Mouse (Mus musculus): Measurements from ENCODE around the gene Rbfox2.

Gene Rbfox2

DNA sequence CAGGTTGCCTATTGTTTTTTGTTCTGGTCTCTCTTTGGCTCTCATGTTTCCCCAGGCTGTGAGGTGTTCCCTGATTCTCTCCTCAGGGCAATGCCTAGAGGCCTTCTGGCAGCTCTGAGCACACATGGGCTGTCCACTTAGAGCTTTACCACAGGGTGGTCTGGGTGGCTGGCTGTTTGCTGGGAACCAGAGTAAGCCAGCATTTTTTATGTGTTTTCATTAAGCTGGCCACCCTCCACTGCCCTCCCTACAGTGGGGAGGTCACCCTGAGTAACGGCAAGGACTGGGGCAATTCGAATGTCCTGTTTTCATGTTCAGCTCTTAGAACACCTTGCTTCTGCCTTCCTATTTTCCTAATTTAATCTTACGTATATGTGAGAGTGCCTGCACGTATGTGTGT, 24.6 kb upstream of the Rbfox2 start:
- no peak for DNase-seq (ENCODE audit: low spot score in 2 of 2)

DNA sequence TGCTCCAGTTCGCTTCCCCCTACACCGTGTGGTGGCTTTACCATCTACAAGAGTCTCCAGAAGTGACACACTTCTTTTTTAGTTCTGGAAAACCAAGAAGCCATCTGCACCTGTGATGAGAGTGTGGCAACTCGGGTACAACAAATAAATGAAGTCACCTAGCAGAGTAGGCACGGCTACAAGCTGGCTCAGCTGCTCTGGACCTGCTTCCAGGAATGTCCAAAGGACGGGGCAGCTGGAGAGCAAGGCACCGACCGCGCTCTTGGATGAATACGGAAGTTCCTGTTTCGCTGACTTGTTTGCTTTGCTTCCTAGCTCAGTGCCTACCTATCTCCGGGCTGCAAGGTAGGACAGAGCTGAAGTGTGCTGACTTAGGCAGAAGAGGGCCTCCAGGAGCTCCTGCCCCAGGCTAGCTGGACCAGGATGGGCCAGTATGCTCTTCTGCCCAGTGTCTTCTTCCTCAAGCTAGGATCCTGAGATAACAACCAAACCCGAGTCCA, 22.9 kb upstream of the Rbfox2 start:
- no peak for DNase-seq (ENCODE audit: low spot score in 2 of 2)

DNA sequence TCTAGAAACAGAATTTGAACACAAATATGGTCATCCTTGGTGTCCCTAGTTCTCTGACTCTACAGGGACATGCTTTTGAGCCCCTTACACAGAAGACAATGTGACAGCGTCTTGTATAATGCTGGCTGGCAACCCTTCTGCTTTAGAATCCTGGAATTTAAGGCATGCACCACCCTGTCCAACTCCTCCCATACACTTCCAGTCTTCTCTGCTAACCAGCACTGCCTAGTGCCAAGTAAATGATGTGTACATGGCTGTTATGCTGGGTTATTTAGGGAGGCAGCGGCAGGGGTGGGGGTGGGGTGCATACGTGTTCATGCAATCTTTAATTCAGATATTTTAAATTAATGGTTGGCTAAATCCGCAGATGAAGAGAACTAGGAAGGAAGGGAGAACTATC, 19.6 kb upstream of the Rbfox2 start:
- no peak for DNase-seq (ENCODE audit: low spot score in 2 of 2)

DNA sequence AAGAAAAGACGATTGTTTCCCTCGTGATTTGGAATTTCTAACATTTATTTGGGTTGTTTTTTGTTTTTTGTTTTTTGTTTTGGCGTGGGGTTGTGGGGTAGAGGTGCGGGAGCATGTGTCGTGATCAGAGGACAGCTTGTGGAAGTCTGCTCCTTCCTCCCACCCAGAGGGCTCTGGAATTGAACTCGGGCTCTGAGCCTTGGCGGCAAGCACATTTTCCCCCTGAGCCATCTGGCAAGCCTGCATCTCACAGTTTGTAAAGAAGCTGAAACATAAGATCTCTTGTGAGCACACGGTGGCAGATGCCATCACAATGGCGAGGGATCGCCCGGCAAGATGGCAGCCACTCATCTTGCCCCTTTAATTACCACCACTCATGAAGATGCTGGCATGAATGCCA, 17.6 kb upstream of the Rbfox2 start:
- DNase-seq (ENCODE audit: low spot score in 2 of 2), result no peak

DNA sequence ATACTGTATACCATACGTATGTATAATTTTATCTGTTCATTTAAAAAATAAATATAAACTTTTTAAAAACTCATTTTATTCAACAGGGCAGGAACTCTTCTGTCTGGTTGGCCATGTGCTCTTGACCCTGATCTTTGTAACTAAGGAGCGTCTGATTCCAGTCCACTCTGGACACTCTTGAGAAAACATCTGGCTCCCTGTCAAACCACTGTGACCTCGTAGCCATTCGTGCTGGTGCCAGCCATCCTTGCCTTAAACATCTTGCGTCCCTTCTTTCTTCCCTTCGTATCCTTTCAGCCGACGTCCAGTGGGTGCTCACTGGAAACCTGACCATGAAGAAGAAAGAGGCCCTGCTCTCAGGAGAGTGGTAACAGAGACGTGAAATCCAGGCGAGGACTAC, 16.4 kb upstream of the Rbfox2 start:
- DNase-seq (ENCODE audit: low spot score in 2 of 2), result no peak

DNA sequence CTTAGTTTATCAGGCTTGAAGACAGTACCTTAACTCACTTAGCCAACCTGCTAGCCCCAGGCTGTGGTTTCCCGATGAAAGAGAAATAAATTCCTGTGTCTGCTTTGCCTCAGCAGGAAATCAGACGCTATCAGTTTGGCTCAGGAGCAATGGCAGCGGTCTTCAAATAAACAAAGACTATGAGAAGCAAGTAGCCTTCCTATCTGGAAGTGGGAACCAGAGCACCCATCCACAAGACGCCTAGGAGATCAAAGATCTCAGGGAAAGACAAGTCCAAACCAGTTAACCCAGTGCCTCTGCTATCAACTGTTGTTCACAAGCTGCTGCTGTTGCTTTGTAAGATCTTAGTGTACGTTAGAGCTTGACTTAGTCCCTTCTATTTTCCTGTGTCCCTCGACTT, 6.9 kb upstream of the Rbfox2 start:
- no peak for DNase-seq (ENCODE audit: low spot score in 2 of 2)

DNA sequence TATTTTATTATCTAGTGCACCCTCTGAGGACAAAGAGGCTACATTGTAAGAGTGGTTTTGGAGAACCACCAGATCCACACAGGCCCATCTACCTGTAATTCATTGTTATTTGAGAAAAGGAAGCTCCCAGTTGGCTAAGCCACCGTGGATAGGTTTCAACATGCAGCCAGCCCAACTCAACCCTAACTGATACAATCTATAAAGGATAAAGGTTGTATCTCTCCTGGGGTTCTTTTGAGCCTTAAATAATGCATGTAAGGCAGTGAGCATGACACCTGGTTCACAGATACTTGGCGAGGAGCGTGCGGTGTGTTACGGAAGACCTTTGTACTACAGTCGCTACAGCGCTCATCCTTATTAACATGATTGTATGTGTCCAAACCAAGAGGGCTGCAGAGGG, 6.0 kb upstream of the Rbfox2 start:
- DNase-seq (ENCODE audit: low spot score in 2 of 2), result no peak

DNA sequence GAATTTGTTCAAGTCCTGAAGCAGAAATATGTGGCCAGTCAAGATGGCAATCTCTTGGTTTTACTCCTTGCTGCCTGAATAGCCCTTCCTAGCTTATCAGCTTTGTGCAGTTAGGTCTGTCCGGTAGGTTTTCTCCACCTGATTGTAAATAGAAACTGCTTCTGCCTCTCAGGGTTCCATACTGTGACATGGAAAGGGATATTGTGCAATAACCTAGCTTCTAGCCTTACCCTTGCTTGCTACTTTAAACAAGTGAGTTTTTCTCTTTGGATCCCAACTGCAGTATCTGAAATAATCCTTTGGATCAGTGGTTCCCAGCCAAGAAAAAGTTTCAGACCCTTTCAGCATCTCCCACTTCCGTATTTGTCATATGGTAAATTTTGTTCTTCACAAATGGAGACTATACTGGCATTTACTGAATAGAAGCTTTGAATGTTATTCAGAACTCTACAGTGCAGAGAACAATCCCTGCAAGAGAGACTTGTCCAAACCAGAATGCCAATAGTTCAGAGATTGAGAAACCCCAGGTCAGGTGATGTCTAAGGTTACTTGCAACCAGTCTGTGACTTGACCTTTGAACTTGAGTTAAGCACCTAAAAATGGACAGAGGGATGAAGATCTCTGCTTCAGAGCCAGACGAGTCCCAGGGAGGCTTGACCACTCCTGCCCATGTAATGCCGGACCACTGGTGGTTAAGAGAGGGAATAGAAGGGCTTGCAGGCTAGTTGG, 1.1 kb upstream of the Rbfox2 start:
- DNase-seq (ENCODE audit: low spot score in 2 of 2), result no peak

DNA sequence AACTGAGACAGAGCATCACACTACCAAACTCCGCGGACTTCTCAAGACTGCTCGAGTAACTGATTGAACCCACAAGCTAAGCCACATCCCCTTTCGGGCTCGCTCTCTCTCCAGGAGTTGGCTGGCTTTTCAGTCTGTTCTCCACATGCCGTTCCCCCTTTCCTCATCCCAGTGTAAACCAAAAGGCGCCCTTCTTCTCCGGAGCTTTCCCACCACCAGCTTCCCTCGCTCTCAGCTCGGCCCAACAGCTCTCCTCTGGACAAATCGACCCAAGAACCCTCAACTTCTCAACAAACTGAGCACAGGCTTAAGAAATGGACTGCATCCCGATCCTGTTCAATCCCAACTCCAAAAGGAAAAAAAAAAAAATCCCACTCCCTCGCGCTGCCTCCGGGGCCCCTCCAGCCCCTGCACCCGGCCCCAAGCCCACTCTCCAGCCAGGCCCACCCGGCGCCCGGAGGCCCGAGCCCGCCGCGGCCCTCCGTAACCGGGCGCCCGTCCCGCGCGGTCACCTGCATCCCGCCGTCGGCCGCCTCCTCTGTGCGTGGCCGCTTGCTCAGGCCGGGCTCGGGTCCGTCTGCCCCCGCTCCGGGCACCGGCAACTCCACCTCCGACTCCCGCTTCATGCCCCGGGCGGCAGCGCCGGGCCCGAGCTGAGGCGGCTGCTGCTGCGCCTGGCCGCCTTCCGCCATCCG, 805 bp downstream of the Rbfox2 start:
- DNase-seq (ENCODE audit: low spot score in 2 of 2), result peak; percentile 8 to 21

DNA sequence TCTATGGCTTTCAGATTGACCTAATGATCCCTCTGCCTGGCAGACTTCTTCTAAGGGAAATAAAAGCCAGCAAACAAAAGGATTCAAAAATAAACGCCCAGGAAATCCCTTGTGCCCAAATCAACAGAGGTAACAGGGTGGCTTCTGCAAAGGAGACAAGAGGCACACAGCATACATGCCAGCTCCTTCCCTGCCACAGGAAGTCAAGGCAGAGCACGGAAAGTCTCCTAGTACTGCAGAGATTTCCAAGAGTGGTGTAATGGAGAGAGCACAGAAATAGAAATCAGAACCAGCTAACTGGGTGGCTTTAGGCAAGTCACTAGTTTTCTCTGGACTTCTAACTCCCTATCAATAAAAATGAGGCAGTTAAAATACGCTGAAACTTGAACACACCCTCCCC, 1.8 kb downstream of the Rbfox2 start:
- DNase-seq (ENCODE audit: low spot score in 2 of 2), result no peak

DNA sequence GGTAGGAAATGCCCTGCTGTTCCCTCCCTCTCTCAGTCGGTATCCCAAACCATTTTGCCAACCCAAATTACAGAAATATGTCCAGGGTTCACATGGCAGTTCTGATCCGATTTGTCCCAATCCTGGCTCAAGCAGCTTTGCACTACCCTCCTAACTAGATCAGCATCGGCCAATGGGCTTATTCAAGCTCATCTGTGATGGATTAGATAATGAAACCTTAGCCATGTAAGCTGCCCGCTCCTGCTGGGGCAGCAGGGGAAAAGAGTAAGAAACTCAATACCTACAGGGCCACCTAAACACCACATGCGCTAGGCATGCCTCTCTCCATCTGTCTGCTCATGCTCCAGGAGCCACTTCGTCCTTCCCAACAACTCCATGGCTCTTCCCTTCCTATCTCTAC, 5.7 kb downstream of the Rbfox2 start:
- DNase-seq (ENCODE audit: low spot score in 2 of 2), result no peak

DNA sequence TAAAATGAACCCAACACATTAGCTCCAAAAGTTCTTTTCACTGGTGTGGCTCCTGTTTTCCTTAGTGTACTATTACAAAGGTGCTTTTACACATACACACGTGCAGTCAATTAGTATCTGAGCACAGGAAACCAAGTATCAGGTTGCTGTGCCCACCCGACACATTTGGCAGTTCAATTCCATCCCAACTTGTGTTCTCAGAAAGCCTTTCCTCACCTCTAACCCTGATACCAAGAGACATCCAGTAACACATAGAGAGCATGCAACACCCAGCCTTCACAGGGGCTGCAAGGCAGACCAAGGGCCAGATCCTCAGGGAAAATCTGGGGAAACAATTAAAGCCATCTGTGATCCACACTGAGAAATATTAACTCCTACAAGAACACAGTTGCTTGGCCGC, 8.2 kb downstream of the Rbfox2 start:
- no peak for DNase-seq (ENCODE audit: low spot score in 2 of 2)

DNA sequence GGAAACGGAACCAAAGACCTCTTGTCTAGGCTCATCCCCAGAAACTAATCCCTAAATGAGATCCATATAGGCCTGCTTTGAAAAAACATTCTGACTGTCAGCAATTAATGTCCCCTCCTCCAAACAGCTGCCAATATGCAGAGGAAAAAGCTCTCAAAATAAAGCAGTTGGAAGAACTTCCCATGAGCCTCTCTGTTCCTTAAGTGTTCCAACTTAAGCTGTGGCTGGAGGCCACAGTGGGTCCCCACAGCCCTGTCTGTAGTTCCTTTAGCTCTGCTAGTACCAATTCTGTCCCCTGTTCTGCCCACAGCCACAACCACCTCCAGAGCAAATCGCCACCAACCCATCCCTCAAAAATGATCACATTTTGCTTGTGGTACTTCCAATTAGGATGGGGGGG, 10.2 kb downstream of the Rbfox2 start:
- no peak for DNase-seq (ENCODE audit: low spot score in 2 of 2)

DNA sequence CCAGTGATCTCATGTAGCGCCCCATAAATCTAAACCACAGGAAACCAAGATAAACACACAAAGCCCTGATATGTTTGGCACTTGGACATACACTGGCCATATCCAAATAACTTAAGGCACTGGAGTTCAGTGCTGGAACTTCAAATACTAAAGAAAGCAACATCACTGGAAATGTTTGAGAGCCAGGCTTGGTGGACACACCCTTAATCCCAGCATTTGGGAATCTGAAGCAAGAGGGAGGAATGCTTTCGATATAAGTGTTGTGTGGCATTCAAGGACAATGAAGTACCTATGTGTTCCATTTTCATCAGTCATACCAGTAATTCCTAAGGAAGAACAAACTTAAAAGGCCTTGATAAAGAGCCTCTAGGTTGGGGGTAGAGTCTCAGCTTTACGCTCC, 13.3 kb downstream of the Rbfox2 start:
- no peak for DNase-seq (ENCODE audit: low spot score in 2 of 2)

DNA sequence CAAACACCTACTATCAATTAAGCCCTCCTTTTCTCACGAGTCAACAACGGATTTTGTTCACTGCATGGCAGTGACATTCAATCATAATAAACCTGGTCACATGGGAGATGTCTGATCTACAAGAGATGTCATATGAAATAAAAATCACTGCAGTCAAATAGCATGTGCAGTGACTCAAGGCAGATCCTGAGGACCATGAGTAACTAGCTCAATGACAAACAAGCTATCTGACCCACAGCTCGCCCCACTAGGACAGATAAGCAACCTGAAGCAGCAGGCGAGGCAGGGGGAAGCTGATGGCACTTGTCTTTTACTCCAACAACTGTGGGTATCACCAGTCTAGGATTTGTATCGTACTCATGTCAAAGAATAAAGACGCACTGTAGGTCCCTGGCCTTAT, 14.4 kb downstream of the Rbfox2 start:
- no peak for DNase-seq (ENCODE audit: low spot score in 2 of 2)

DNA sequence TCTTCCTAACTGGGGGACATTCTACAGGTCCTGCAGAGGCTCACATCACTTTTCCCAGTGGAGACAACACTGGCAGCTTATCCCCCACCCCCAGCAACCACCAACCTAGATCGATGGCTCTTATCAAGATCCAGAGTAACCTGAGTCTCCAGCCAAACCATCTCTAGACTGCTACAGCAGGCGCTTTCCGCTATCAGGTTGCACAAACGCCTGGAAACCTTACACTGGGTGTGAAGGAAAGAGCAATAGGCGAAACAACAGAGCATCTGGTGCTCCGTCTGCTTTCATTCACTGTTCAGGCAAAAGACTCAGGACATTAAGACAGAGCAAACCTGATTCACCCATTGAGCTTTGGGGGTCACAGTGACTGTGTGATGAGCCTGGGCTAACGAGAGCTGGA, 15.3 kb downstream of the Rbfox2 start:
- DNase-seq (ENCODE audit: low spot score in 2 of 2), result no peak

DNA sequence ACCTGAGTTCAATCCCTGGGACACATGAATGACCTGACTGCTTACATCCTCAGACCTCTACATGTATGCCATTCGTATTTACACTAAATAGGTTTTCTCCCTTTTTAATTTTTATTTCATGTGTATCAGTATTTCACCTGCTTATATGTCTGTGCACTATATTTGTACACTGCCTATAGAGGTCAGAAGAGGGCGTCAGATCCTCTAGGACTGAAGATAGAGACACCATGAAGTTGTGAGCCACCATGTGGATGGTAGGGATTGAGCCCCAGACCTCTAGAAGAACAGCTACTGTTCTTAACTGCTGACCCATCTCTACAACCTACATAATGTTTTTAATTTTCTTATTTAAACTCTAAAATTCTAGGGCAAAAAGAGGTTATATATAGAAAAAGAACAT, 16.5 kb downstream of the Rbfox2 start:
- no peak for DNase-seq (ENCODE audit: low spot score in 2 of 2)

DNA sequence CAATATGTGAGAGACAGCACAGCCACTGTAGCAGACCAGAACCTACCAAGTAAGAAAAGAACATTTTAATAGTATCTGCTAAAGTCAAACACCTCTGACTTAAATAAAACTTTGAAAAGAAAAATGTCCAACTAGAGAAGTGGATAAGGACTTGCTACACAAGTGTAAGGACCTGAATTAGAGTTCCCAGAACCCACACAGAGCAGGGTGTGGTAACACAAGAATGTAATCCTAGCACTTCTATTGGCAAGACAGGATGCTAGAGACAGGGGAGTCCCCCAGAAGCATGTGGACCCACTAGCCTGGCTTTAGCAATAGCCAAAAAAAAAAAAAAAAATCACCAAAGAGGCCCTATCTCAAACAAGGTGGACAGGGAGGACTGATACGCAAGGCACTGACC, 26.7 kb downstream of the Rbfox2 start:
- no peak for DNase-seq (ENCODE audit: low spot score in 2 of 2)

DNA sequence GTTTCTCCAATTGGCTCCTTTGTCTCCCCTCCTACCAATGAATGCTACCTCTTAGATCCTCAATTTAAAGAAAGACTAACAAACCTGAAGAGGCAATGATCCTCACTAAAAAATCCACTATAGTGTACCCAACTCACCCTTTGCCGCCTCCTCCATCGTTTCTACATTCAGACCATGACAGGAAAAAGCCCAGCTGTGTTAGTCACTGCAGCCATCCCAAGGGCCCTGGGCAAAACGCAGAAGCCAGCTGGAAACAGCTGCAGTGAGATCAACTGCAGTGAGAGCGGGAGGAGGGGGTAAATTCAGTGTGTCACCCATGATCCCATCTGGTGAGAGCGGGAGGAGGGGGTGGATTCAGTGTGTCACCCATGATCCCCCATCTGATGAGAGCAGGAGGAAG, 28.0 kb downstream of the Rbfox2 start:
- DNase-seq (ENCODE audit: low spot score in 2 of 2), result no peak

DNA sequence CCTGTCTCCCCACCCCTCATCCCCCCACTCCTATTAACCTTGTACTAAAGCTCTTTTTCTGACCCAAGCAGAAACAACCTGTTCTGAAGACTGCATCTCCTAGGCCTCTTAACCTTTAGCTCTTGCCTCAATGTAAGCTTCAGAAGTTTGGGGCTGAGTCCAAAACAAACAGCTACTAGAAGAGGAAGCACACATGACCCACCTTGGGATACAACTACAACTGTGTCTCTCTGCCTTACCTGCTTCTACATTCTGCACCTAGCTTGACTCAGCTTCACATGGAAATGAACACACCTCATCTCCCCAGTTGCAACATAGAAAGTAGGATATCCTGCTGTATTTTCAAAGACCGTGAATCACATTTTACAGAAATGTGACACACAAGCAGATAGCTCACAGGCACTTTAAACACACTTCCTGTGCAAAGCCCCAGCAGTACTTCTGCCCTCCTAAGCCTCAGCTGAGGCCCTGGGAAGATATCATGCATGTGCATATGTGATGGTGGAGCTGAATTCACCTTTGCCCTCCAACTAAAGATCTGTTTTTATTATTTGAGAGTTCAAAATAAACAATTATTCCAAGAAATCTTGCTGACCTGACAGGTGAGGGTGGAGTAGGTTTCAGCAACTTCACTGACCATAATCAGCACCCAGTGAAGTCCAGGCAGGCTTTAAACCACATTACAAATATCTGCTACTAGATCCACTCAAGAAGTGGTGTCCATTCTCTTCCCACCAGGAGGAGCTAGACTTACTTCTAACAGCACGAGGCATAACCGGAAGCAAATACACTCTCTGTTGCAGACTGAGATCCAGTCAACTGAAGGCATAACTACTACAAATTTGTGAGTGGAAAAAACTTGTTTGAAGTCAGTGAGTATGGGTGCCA, 29.7 kb downstream of the Rbfox2 start:
- DNase-seq (ENCODE audit: low spot score in 2 of 2), result no peak

DNA sequence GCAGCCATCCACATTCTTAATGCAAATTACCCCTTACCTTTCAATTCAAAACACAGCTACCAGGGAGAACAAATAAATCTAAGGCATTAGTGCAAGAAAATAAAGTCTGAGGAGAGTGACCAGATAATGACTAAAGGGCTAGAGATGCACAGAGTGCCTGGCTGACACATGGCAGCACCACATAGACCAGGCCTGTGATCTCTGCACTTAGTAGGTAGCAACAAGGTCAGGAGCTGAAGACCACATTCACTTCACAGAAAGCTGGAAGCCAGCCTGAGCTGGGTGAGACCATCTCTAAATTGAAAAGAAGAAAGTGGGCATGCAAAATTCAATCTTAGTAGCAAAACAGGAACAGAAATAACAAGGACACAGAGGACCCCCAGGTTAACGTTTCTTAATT, 30.5 kb downstream of the Rbfox2 start:
- no peak for DNase-seq (ENCODE audit: low spot score in 2 of 2)

DNA sequence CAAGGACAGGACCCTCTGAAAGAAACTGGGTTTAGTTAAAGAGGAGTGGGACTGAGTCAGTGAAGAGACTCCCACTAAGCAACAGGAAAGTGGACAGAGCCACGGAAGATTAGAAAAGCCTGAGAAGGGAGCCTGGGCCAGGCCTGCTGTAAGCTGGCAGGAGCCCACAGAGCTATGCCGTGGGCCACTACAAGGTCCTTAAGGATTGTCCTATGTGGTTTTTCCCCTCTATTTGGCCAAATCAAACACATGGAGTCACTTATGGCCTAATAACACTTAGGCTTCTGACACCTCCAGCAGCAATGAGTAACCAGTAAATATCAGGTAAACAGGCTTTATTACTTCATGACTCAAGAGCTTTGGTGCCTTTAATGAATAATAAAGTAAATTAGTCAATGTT, 31.2 kb downstream of the Rbfox2 start:
- no peak for DNase-seq (ENCODE audit: low spot score in 2 of 2)

DNA sequence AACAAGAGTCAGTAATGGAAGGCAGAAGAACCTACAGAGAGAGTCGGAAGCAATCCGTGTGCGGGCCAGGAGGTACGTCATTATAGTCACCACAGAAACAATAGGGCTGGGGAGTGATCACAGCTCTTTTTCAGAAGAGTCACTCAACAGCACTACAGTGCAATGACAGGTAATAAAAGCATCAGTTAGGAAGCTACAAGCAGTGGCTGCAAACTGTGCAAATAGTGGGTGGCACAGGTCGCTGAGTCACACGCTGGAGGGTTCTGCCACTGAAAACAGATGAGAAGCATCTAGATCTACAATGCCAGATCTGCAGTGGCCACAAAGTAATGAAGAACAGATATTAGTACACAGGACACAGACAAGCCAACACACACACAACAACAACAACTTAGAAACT, 32.9 kb downstream of the Rbfox2 start:
- no peak for DNase-seq (ENCODE audit: low spot score in 2 of 2)
